Mouse (Mus musculus) forebrain, embryonic 14.5 days (tissue): ENCODE data around the gene Htr1f. TPM values are rescaled to one million over a fixed set of nuclear protein-coding genes. Genes with fewer than 3 reads are reported as not detected.

Experiments
- ATAC-seq: fragments of 200-750 bp; cut with Nextera tagmentation; 2 replicates; pipeline ENCODE4 v1.8.0; 2017; ENCODE audit warnings: mild to moderate bottlenecking, moderate library complexity
- DNase-seq: peaks from one replicate; pipeline ENCODE4 v3.0.0-alpha.2; 2015; ENCODE audit warnings: low spot score
- H3K27ac ChIP-seq: fragments of 300-500 bp; sonication (generic); 2 replicates; pipeline ENCODE4 v1.5.1; 2014; ENCODE audit warnings: low read depth, mild to moderate bottlenecking, control low read depth, low read length, moderate library complexity
- H3K27me3 ChIP-seq: fragments of 300-500 bp; sonication (generic); replicated peaks from 2 replicates; pipeline ENCODE4 v1.6.1; 2014; ENCODE audit warnings: low read length, control low read depth, mixed read lengths; ENCODE audit not compliant: control insufficient read depth, insufficient read depth
- H3K36me3 ChIP-seq: fragments of 300-500 bp; sonication (generic); 2 replicates; pipeline ENCODE4 v1.6.1; 2014; ENCODE audit warnings: low read length, control low read depth; ENCODE audit not compliant: control insufficient read depth, insufficient read depth
- H3K4me1 ChIP-seq: fragments of 300-500 bp; sonication (generic); 2 replicates; pipeline ENCODE4 v1.6.1; 2014; ENCODE audit warnings: antibody characterized with exemption, low read length, control low read depth; ENCODE audit not compliant: control insufficient read depth, insufficient read depth
- H3K4me2 ChIP-seq: fragments of 300-500 bp; sonication (generic); 2 replicates; pipeline ENCODE4 v1.6.1; 2014; ENCODE audit warnings: mild to moderate bottlenecking, control low read depth, low read length
- H3K4me3 ChIP-seq: fragments of 300-500 bp; sonication (generic); 2 replicates; pipeline ENCODE4 v1.5.1; 2014; ENCODE audit warnings: low read depth, low read length, control low read depth
- H3K9ac ChIP-seq: fragments of 300-500 bp; sonication (generic); 2 replicates; pipeline ENCODE4 v1.6.1; 2014; ENCODE audit warnings: mild to moderate bottlenecking, low read length, control low read depth, moderate library complexity
- H3K9me3 ChIP-seq: fragments of 300-500 bp; sonication (generic); replicated peaks from 2 replicates; pipeline ENCODE4 v1.6.1; 2016; ENCODE audit warnings: low read length, control low read depth, mixed read lengths; ENCODE audit not compliant: control insufficient read depth
- WGBS: fragments of 180-500 bp; shearing (Covaris S2); extraction: QIAGEN DNeasy Blood & Tissue Kit; methylation state at CpG from one replicate; pipeline ENCODE4 v1.1.7; 2014; 5-methylcytosine and 5-hydroxymethylcytosine counted together
- polyA plus RNA-seq: library from polyadenylated mRNA; unstranded; fragments of >200 nt; fragmentation: Nextera tagmentation; extraction: Ambion mirVana; gene quantifications from 2 replicates; pipeline ENCODE4 v1.2.1, GENCODE M21; 2014

Gene Htr1f
- 0.19 and 0.59 TPM in 2 replicates for polyA plus RNA-seq

DNA sequence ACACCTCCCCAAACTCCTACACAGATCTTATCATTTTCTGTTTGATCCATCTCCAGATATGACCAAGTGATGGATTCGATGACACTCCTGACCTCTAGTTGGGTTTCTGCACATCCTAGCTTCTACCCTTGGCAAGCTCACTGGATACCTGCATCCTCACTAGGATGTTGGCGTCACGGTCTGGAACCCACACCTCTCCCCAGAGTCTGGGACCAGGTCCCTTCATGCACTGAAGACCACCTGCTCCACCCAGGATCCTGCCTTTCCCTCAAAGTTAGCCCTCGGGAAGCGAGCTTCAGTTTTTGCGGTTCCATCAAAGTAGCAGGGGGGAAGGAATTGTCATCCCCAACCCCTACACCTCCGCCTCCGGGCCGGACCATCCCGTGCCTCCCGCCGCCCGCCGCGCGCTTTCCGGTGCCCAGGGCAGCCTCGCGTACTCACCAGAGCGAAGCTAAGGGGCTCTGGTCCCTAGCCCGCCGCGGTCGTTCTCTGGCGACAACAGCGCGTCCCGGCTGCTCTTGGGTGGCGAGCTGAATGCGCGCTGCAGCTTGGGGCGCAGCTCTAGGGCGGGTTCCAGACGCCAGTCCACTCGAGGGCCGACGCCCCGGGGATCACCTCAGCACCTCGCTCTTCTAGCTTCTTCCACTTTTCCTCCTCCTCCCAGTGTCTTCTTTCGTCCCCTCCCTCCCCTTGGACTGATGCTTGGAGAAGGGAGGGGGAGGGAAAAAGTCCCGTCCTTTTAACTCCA is at the start of gene Htr1f:
Gene Htr1f, minus strand, starts transcription at position 671 of the 748 bp plus-strand sequence.
- ATAC-seq: peak; percentile 86
- peak within 1 kb of the TSS; percentile 87 for H3K4me2 ChIP-seq
- peak within 1 kb of the TSS; percentile 41 for H3K4me3 ChIP-seq
- 0 out of 2 replicates have a peak, but pooled peaks cover 6% of the 10 kb centered on the region for H3K27me3 ChIP-seq
- H3K9ac ChIP-seq: peak within 1 kb of the TSS; percentile 58
- H3K4me1 ChIP-seq: no peaks in the 10 kb centered on the region
- DNase-seq: peak; percentile 58
- no peaks in the 10 kb centered on the region for H3K36me3 ChIP-seq
- WGBS: 5% methylated on average over 41 of the region's 41 CpGs
- H3K27ac ChIP-seq: no peak within 1 kb of the TSS
- no peaks in the 10 kb centered on the region for H3K9me3 ChIP-seq

DNA sequence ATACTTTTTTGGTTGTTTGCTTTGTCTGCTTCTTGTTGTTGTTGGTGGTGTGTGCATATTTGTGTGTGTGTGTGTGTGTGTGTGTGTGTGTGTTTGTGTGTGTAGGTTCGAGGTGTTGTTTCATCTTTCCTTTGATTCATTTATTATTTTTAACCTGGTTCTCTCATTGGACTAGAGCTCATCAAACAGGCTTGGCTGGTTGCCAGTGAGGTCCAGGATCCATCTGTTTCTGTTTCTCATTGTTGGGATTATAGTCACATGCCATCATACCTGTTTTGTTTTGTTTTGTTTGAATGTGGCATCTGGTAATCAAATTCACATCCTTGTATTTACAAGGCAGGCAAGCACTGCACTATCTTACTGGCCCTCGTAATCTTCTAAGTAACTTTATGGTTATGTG is 34.1 kb upstream of the Htr1f start:
- H3K9me3 ChIP-seq: no peaks in the 10 kb centered on the region
- H3K27me3 ChIP-seq: no peaks in the 10 kb centered on the region
- WGBS: 77% methylated on average over 2 of the region's 2 CpGs
- H3K27ac ChIP-seq: no peak overlapping the region
- DNase-seq (no peak), ATAC-seq (no peak)
- no peaks in the 10 kb centered on the region for H3K4me1 ChIP-seq
- H3K4me3 ChIP-seq: no peak overlapping the region
- H3K36me3 ChIP-seq: no peaks in the 10 kb centered on the region
- no peak overlapping the region for H3K9ac ChIP-seq
- no peak overlapping the region for H3K4me2 ChIP-seq

DNA sequence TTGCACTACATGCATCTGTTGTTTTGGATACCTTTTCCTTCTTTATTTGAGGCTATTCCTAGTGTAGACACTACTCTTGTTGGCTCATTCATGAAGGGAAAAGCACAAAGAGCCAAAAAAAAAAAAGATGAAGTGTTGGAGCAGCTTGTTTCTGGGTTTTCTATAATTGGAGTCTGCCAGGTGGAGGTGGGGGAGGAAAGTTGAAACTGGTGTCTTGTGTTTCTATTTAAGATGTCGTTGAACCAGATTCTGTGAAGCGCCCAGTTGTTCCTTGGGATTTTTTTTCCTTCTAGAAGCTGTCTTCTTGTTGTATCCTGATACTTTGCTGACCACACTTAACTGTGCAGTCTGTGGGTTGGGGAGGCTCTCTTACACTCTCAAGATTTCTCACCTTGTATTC is 23.7 kb upstream of the Htr1f start:
- 84% methylated on average over 2 of the region's 2 CpGs for WGBS
- H3K27me3 ChIP-seq: no peaks in the 10 kb centered on the region
- no peak for ATAC-seq

DNA sequence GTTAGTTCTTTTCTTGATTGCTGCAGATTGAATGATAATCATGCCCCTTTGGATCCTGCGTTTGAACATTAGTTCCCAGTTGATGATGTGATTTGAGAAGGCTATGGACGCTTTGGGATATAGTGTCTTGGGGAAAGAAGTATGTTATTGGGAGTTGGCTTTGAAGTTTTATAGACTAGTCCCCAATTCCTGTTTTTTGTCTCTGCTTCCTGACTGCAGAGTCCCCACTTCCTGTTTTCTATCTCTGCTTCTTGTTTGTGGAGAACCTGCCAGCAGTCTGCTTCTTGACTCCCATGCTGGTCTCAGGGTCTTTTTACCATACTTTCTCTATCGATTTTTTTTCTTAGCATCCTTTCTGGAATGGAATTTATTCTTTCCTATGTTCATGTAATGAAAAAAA is 22.2 kb upstream of the Htr1f start:
- DNase-seq (no peak), ATAC-seq (no peak)
- Histone ChIP-seq H3K9me3 (no peaks in the 10 kb centered on the region), H3K27me3 (no peaks in the 10 kb centered on the region), H3K27ac (no peak overlapping the region), H3K4me3 (no peak overlapping the region), H3K4me1 (no peaks in the 10 kb centered on the region), H3K36me3 (no peaks in the 10 kb centered on the region), H3K9ac (no peak overlapping the region), H3K4me2 (no peak overlapping the region)
- WGBS: 91% methylated on average over 3 of the region's 3 CpGs

More for the DNA sequence above, 23.7 kb upstream of the Htr1f start:
- H3K9ac ChIP-seq: no peak overlapping the region
- H3K4me2 ChIP-seq: no peak overlapping the region
- no peaks in the 10 kb centered on the region for H3K9me3 ChIP-seq
- no peaks in the 10 kb centered on the region for H3K4me1 ChIP-seq
- no peak overlapping the region for H3K4me3 ChIP-seq
- no peaks in the 10 kb centered on the region for H3K36me3 ChIP-seq
- DNase-seq: no peak
- H3K27ac ChIP-seq: no peak overlapping the region

DNA sequence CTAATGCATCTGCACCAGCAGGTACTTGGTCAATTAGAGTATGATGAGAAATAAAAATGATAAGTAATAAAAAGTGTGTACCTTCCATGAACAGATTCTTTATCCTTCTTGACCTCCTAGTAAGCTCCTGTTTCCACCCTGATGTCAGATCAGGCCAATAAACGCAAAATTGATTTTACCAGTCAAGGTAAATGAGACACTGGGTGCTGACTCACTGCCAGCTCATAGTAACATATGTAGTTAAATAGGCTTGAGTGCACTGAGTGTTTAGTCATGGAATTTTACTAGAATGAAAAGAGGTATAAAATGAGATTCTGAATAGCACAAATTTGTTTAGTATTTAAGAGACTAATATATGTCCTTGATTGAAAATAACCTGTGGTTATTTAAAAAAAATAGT is 6.6 kb upstream of the Htr1f start:
- WGBS: 93% methylated on average over 1 of the region's 1 CpGs
- ATAC-seq: no peak
- H3K27me3 ChIP-seq: no peaks in the 10 kb centered on the region
- no peak for DNase-seq
- H3K4me3 ChIP-seq: no peak overlapping the region
- no peak overlapping the region for H3K27ac ChIP-seq
- no peaks in the 10 kb centered on the region for H3K9me3 ChIP-seq
- H3K36me3 ChIP-seq: no peaks in the 10 kb centered on the region
- H3K9ac ChIP-seq: no peak overlapping the region
- no peak overlapping the region for H3K4me2 ChIP-seq
- H3K4me1 ChIP-seq: no peaks in the 10 kb centered on the region

DNA sequence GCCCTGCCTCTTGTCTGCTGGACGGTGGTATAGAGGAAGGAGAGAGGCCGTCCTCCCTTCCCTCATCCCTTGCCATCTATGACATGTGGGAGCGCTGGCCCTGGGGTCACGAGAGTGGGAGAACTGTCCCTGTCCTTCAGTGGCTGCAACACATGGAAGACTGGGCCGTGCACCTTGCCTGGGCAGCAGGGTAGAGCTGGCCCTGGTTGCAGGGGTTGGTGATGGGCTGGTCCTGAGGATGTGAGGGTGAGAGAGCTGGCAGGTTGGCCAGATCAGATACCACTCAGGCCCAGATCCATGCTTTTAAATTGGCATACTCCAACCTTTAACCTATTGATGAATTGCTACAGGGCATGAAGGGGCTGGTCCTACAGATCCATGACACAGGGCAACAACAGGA is 12.1 kb downstream of the Htr1f start:
- ATAC-seq: no peak

DNA sequence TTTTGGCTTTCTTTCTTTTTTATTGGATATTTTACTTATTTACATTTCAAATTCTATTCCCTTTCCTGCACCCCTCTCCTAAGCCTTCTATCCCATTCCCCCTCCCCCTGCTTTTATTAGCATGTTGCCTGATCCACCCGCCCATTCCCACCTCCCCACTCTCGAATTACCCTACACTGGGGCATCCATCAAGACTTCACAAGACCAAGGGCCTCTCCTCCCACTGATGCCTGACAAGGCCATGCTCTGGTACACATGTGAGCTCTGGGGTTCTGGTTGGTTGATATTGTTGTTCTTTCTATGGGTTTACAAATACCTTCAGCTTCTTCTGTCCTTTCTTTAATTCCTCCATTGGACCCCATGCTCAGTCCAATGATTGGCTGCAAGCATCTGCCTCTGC is 22.2 kb downstream of the Htr1f start:
- ATAC-seq (no peak), DNase-seq (no peak)
- H3K9me3 ChIP-seq: no peaks in the 10 kb centered on the region
- no peak overlapping the region for H3K9ac ChIP-seq
- WGBS: 48% methylated on average over 2 of the region's 2 CpGs
- H3K4me1 ChIP-seq: no peaks in the 10 kb centered on the region
- no peaks in the 10 kb centered on the region for H3K27me3 ChIP-seq
- H3K4me3 ChIP-seq: no peak overlapping the region
- H3K27ac ChIP-seq: no peak overlapping the region
- no peak overlapping the region for H3K4me2 ChIP-seq
- H3K36me3 ChIP-seq: no peaks in the 10 kb centered on the region

More for the DNA sequence above, 12.1 kb downstream of the Htr1f start:
- Histone ChIP-seq H3K4me3 (no peak overlapping the region), H3K4me2 (no peak overlapping the region), H3K9ac (no peak overlapping the region), H3K9me3 (no peaks in the 10 kb centered on the region), H3K27ac (no peak overlapping the region), H3K27me3 (no peaks in the 10 kb centered on the region), H3K4me1 (no peaks in the 10 kb centered on the region), H3K36me3 (no peaks in the 10 kb centered on the region)
- WGBS: 84% methylated on average over 5 of the region's 5 CpGs
- DNase-seq: no peak

DNA sequence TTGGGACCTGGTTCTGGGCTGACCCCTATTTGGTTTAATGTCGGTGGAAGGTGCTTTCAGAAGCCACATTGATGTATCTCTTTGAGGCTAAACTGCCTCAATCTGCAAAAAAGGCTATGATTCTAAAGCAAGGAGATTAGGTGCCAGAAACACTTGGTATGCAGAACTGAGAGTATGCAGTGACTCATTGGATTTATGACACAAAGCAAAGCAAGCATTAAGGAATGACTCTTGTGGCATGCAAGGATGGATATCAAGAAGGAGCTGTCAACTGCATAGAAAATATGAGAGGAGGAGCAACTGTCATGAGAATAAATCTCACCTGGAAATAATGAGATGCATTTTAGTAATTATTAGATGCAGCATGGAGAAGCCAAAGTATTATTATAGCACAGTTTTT is 35.8 kb downstream of the Htr1f start:
- 86% methylated on average over 1 of the region's 1 CpGs for WGBS
- no peaks in the 10 kb centered on the region for H3K36me3 ChIP-seq

DNA sequence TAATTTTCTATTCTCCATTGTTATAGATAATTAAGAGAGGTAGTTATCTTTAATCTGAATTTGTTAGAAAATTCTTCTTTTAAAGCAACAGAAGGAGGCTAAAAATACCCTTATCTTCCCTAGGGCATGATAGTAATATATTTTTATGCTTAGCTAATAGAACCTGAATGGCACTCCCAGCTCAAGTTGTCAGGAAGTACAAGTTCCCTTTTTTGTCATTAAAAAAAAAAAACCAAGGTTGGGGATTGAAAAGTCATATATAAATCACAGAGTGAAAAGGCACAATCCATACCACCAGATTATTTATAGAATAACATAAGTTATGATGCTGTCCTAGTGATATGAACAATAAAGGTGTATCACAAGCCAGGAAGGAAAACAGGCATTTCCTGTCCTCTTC is 39.4 kb downstream of the Htr1f start:
- no peak for ATAC-seq
- Histone ChIP-seq H3K9ac (no peak overlapping the region), H3K4me3 (no peak overlapping the region), H3K4me2 (no peak overlapping the region), H3K9me3 (no peaks in the 10 kb centered on the region), H3K36me3 (no peaks in the 10 kb centered on the region), H3K27me3 (no peaks in the 10 kb centered on the region), H3K27ac (no peak overlapping the region), H3K4me1 (no peaks in the 10 kb centered on the region)
- no peak for DNase-seq

More for the DNA sequence above, 35.8 kb downstream of the Htr1f start:
- ATAC-seq (no peak), DNase-seq (no peak)
- Histone ChIP-seq H3K27ac (no peak overlapping the region), H3K9me3 (no peaks in the 10 kb centered on the region), H3K4me1 (no peaks in the 10 kb centered on the region), H3K27me3 (no peaks in the 10 kb centered on the region), H3K4me2 (no peak overlapping the region), H3K4me3 (no peak overlapping the region), H3K9ac (no peak overlapping the region)
